Mouse (Mus musculus) heart, embryonic 12.5 days (tissue): ENCODE measurements around the gene Parp8. TPM values are rescaled to one million over a fixed set of nuclear protein-coding genes. Genes with fewer than 3 reads are reported as not detected.
A peak's percentile ranks its signal among the peaks of the same experiment; 100 is the strongest.

Experiments
- ATAC-seq: fragments of 200-750 bp; cut with Nextera tagmentation; 2 replicates; pipeline ENCODE4 v1.8.0; 2017; ENCODE audit warnings: moderate TSS enrichment, moderate library complexity; ENCODE audit not compliant: insufficient number of reproducible peaks, low FRiP score
- H3K27ac ChIP-seq: fragments of 300-500 bp; sonication (generic); 2 replicates; pipeline ENCODE4 v1.5.1; 2016; ENCODE audit warnings: mild to moderate bottlenecking, moderate library complexity; ENCODE audit not compliant: poor library complexity, severe bottlenecking
- H3K27me3 ChIP-seq: fragments of 300-500 bp; sonication (generic); replicated peaks from 2 replicates; pipeline ENCODE4 v1.6.1; 2016; ENCODE audit warnings: mild to moderate bottlenecking, moderate library complexity
- H3K36me3 ChIP-seq: fragments of 300-500 bp; sonication (generic); 2 replicates; pipeline ENCODE4 v1.6.1; 2016; ENCODE audit warnings: mild to moderate bottlenecking, moderate library complexity
- H3K4me1 ChIP-seq: fragments of 300-500 bp; sonication (generic); replicated peaks from 2 replicates; pipeline ENCODE4 v1.6.1; 2016; ENCODE audit warnings: mild to moderate bottlenecking
- H3K4me2 ChIP-seq: fragments of 300-500 bp; sonication (generic); 2 replicates; pipeline ENCODE4 v1.6.1; 2016; ENCODE audit warnings: mild to moderate bottlenecking, moderate library complexity
- H3K4me3 ChIP-seq: fragments of 300-500 bp; sonication (generic); 2 replicates; pipeline ENCODE4 v1.5.1; 2016; ENCODE audit warnings: mild to moderate bottlenecking
- H3K9ac ChIP-seq: fragments of 300-500 bp; sonication (generic); 2 replicates; pipeline ENCODE4 v1.6.1; 2016; ENCODE audit warnings: mild to moderate bottlenecking, moderate library complexity
- H3K9me3 ChIP-seq: fragments of 300-500 bp; sonication (generic); replicated peaks from 2 replicates; pipeline ENCODE4 v1.6.1; 2016; ENCODE audit warnings: mild to moderate bottlenecking, moderate library complexity
- WGBS: fragments of 180-500 bp; shearing (Covaris S2); methylation state at CpG from one replicate; pipeline ENCODE4 v1.1.7; 2016; 5-methylcytosine and 5-hydroxymethylcytosine counted together
- polyA plus RNA-seq: library from polyadenylated mRNA; unstranded; fragments of >200 nt; fragmentation: Nextera tagmentation; extraction: Ambion mirVana; gene quantifications from 2 replicates; pipeline ENCODE4 v1.2.1, GENCODE M21; 2016

The Parp8 gene
- polyA plus RNA-seq, 1 experiment from 2014 or later = 15.6 TPM

DNA sequence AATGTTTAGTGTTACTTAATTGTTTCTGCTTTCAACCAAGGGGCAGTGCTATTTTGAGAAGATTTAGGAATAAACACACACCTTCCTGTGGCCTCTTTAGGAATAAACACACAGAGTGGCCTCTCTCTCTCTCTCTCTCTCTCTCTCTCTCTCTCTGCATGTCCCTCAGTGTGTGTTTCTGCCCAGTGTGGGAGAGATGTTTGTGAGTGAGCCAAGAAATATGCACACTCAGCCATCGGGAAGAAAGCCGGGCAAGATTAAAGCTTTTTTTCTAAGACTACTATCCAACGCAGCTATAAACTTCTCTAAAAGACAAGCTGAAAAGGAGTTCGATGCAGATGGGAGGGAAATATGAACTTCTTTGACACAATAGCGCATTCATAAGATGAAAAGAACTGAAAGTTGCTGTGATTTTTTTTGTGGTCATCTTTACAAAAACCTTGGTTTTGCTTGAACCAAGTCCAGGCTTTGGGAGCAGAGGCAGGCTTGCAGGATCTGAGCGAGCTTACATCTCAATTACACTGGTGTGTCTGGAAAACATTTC, 107.9 kb downstream of the Parp8 start:
- no peaks in the 10 kb centered on the region for H3K4me1 ChIP-seq
- H3K27ac ChIP-seq = no peak overlapping the region
- no peak for ATAC-seq
- H3K36me3 ChIP-seq = peaks cover 5% of the 10 kb centered on the region; the same call in 1 of the 2 replicates
- no peak overlapping the region for H3K4me3 ChIP-seq
- H3K9me3 ChIP-seq = no peaks in the 10 kb centered on the region
- no peak overlapping the region for H3K4me2 ChIP-seq
- H3K9ac ChIP-seq = no peak overlapping the region
- WGBS = 67% methylated on average over 6 of the region's 6 CpGs
- H3K27me3 ChIP-seq = no peaks in the 10 kb centered on the region

DNA sequence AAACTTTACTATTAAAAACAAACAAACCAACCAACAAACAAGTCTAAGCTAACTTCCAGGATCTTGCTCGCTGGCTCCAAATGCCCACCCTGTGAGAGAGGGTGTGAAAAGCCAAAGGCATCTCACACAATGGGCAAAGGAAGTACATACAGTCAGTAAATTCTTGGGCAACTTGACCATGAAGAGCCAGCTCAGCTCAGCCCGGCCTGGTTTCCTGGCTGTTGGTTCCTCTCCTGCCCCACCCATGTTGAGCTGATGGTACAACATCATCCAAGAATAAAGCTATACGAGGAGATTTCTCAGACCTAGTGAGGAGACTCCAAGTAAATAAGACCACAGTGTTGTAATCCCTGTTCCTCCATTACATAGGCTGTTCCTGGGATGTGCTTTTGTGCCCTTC, 117.1 kb downstream of the Parp8 start:
- Histone ChIP-seq H3K27ac (no peak overlapping the region), H3K9ac (no peak overlapping the region), H3K27me3 (no peaks in the 10 kb centered on the region), H3K4me1 (no peaks in the 10 kb centered on the region), H3K36me3 (peaks cover 9% of the 10 kb centered on the region; the same call in 1 of the 2 replicates), H3K4me3 (no peak overlapping the region), H3K9me3 (no peaks in the 10 kb centered on the region), H3K4me2 (no peak overlapping the region)
- no peak for ATAC-seq
- WGBS = 76% methylated on average over 3 of the region's 3 CpGs

DNA sequence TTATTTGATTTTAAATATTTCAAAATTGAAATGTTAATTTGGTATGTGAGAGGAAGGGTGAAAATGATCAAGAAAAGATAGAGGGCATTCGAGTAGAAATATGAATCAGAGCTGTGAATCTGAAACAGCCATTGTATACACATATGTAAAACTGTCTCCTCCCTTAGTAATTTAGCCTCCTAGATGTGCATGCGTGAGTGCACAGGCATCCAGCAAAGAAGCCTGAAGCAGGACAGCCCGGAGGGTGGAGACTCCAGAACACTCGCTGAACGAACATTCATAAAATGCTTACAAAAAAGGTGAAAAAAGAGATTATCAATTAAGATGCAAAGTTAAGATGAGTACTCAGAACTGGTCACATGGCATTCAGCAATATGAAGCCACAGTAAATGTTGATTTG, 121.9 kb downstream of the Parp8 start:
- Histone ChIP-seq H3K9ac (no peak overlapping the region), H3K27ac (no peak overlapping the region), H3K4me3 (no peak overlapping the region), H3K4me2 (no peak overlapping the region), H3K4me1 (no peaks in the 10 kb centered on the region), H3K36me3 (peaks cover 9% of the 10 kb centered on the region; the same call in 1 of the 2 replicates), H3K27me3 (no peaks in the 10 kb centered on the region), H3K9me3 (no peaks in the 10 kb centered on the region)
- ATAC-seq = no peak
- WGBS = 87% methylated on average over 5 of the region's 5 CpGs

DNA sequence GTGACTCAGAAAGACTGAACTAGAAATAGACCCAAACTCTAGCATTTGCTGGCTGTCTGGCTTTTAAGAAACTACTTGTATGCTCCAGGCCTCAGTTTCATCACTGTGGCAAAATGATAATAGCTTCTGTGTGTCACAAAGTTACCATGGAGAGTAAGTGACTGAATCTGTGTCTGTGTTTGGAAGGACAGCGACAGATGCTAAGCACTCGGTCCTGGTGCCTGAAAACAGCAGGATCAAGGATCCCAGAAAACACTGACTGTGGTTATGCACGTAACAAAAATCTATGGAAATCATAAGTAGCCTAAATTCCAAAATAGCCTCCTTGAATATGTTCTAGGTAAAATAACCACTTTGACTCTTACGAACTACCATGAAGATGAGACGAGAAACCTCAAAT, 126.9 kb downstream of the Parp8 start:
- 73% methylated on average over 5 of the region's 5 CpGs for WGBS
- peaks cover 21% of the 10 kb centered on the region for H3K36me3 ChIP-seq
- no peak for ATAC-seq
- H3K4me3 ChIP-seq = no peak overlapping the region
- no peak overlapping the region for H3K27ac ChIP-seq
- H3K4me2 ChIP-seq = no peak overlapping the region
- no peaks in the 10 kb centered on the region for H3K9me3 ChIP-seq
- no peak overlapping the region for H3K9ac ChIP-seq
- no peaks in the 10 kb centered on the region for H3K27me3 ChIP-seq
- H3K4me1 ChIP-seq = no peaks in the 10 kb centered on the region

DNA sequence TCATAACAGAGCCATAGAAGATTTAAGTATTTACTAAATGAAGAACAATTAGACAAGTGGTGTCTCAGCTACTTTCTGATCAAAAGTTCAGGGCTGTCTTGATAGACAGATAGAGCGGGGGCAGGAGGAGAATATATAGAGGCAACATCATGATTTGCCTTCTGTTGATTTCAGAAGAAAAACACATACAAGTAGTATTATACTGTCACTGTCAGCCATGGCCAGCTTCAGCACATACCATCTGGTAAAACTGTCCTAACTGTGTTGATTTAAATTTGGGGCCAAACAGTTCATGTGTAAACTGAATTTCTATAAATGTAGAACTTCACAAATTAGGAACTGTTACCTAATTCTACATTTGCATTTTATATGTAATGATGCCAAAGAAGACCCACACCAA, 127.6 kb downstream of the Parp8 start:
- peaks cover 21% of the 10 kb centered on the region for H3K36me3 ChIP-seq
- no peak overlapping the region for H3K27ac ChIP-seq
- H3K4me2 ChIP-seq = no peak overlapping the region
- ATAC-seq = no peak
- H3K4me1 ChIP-seq = no peaks in the 10 kb centered on the region
- H3K4me3 ChIP-seq = no peak overlapping the region
- no peaks in the 10 kb centered on the region for H3K27me3 ChIP-seq
- H3K9ac ChIP-seq = no peak overlapping the region
- no peaks in the 10 kb centered on the region for H3K9me3 ChIP-seq
- 85% methylated on average over 1 of the region's 1 CpGs for WGBS

DNA sequence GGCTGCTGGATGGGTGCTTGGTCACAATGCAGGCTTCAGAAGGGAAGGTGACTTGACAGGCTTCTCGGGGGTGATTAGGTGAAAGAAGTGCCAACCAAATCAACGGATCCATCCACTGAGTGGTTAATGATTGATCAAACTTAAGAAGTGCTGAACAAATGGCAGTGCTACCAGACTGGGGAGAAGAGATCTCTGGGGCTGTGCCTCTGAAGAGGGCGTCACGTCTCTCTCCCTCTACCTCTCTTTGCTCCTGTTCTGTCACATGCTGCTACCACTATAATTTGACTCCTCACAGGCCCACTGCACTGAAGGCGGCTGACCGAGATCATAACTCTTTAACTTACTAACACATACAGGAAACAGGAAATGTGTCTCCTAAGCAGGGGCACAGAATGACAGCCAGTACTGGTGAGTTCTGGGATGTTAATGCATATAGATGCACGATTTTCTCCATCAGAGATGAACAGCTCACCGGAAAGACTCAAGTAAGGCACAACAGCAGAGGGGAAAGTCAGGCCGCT, 140.9 kb downstream of the Parp8 start:
- ATAC-seq = no peak
- Histone ChIP-seq H3K27ac (no peak overlapping the region), H3K9me3 (no peaks in the 10 kb centered on the region), H3K4me2 (no peak overlapping the region), H3K9ac (no peak overlapping the region), H3K4me1 (no peaks in the 10 kb centered on the region), H3K4me3 (no peak overlapping the region), H3K27me3 (no peaks in the 10 kb centered on the region), H3K36me3 (peaks cover 13% of the 10 kb centered on the region)
- 64% methylated on average over 9 of the region's 9 CpGs for WGBS

DNA sequence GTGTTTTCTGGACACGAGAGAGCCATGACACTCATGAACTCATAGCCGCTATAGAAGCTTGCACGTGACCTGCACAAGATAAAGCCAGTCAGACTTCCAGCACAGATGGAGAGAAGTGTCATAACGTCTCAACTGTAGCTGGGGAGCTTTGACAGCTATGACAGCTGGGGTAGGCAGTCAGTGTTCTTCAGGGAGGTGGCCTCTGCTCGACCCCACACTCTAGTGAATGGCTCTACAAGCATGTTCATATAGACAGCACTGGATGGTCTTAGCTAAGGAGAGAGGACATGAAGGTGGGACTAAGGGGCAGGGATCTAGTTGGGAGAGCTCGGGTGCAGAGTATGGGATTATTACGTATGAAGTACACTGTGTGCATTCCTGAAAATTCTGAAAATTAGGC, 143.1 kb downstream of the Parp8 start:
- Histone ChIP-seq H3K27me3 (no peaks in the 10 kb centered on the region), H3K4me3 (no peak overlapping the region), H3K4me2 (no peak overlapping the region), H3K9ac (no peak overlapping the region), H3K4me1 (no peaks in the 10 kb centered on the region), H3K9me3 (no peaks in the 10 kb centered on the region), H3K36me3 (peaks cover 15% of the 10 kb centered on the region), H3K27ac (no peak overlapping the region; the same call in 1 of the 2 replicates)
- peak; percentile 61; the same call in 1 of the 2 replicates for ATAC-seq
- WGBS = 60% methylated on average over 7 of the region's 7 CpGs

DNA sequence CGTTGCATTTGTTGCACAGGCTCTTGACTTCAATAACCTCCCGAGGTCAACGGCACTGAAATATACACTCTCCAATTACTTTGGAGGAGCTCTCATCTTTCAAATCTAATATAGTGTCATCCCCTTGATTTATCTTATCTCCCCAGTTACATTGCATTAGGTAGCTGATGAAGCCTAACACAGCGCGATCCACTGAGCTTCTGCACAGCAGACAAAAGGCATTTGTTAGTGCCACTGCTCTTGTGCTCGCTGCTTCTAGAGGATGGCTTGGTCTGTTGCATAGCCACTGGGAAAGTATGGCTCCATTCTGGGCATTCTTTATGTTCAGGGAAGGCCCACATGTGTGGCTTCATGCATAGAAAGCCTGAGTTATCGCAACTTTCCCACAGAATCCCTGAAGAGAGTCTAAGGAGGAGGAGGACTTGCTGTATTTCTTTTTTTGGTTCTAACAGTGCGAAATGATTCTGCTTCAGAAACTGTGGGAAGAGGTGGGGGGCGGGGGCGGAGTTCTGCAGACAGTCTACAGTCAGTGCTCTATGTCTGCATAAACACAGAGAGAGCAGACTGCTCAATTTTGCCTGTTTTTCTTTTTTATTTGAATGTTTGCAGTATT, 145.7 kb downstream of the Parp8 start:
- Histone ChIP-seq H3K4me1 (no peaks in the 10 kb centered on the region), H3K9me3 (no peaks in the 10 kb centered on the region), H3K4me3 (no peak overlapping the region), H3K27ac (no peak overlapping the region), H3K36me3 (peaks cover 15% of the 10 kb centered on the region), H3K4me2 (no peak overlapping the region), H3K27me3 (no peaks in the 10 kb centered on the region), H3K9ac (no peak overlapping the region)
- ATAC-seq = no peak
- 84% methylated on average over 10 of the region's 10 CpGs for WGBS

DNA sequence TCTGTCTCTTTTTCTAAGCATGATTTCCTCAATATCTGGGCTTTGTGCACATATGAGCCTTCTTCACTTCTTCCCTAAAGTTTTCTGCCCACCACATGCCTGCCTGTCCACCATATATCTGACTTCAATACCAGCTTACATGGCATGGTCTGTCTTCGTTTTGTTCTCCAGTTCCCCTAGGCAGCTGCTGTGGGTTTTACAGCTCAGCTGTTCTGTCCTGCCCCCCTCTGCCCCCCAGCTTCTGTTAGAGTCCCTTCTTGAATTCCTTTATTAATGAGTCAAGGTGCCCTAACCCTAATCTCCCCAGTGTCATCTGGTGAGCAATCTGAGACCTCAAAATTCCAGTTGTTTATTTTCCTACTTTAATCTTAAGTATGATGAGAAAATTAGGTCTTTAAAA, 155.1 kb downstream of the Parp8 start:
- Histone ChIP-seq H3K4me3 (no peak overlapping the region), H3K4me2 (no peak overlapping the region), H3K27me3 (no peaks in the 10 kb centered on the region), H3K9me3 (no peaks in the 10 kb centered on the region), H3K9ac (no peak overlapping the region), H3K36me3 (peaks cover 15% of the 10 kb centered on the region), H3K4me1 (no peaks in the 10 kb centered on the region), H3K27ac (no peak overlapping the region)
- no peak for ATAC-seq
- WGBS = 67% methylated on average over 1 of the region's 1 CpGs

DNA sequence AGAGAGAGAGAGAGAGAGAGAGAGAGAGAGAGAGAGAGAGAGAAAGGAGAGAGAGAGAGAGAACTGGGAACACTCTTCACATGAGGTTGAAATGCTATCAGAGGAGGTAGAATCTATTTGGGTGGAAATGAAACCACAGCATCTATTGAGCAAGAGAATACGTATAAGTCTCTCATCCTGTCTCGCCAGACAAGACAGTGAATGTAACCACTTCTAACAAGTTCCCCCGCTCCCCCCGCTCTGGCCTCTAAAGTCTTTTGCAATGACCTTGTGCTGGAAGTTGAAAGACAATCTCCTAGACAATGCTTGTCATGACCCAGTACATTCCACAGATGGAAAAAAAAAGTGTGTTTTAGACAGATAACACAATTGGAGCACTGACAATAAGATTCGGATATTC, 181.4 kb downstream of the Parp8 start:
- no peak for ATAC-seq
- Histone ChIP-seq H3K9ac (no peak overlapping the region), H3K4me1 (peaks cover 7% of the 10 kb centered on the region; the same call in 1 of the 2 replicates), H3K9me3 (no peaks in the 10 kb centered on the region), H3K36me3 (no peaks in the 10 kb centered on the region), H3K4me3 (no peak overlapping the region), H3K27ac (no peak overlapping the region), H3K27me3 (no peaks in the 10 kb centered on the region), H3K4me2 (no peak overlapping the region)
- 37% methylated on average over 5 of the region's 5 CpGs for WGBS

DNA sequence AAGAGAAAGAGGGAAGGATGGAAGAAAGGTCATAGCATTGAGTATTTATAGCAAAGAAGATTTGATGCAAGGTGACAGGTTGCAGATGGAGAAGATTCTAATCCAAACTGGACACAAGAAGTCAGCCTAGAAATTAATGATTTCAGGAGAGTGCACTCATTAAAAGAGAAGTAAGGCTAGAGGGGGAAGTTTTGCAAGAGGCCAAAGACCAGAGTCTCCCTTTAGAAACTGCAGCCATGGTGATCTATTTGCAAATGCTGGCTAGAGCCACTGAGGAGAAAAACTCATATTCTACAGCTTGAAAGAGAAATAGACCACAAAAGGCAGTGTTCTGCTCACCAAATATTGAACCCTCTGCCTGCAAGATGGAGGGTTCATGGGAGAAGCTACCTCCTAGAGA, 194.4 kb downstream of the Parp8 start:
- ATAC-seq = no peak
- no peak overlapping the region for H3K9ac ChIP-seq

DNA sequence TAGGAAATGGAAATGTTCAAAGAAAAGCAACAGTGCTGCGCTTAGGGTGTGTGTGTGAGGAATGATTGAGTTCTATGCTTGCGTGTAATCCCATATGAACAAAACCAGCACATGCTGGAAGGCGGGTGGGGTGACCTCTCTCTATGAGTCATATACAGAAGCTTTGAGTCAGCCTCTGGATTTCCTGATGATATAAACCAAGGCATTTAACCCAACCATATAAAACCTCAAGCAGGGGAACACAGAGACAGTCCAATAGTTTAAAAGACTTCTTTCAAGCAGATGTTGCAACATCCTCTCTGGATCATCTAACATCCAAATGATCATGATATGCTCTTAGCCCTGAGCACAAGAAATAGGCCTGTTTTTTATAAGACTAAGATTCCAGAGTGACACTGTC, 196.3 kb downstream of the Parp8 start:
- H3K9ac ChIP-seq = no peak overlapping the region
- no peaks in the 10 kb centered on the region for H3K9me3 ChIP-seq
- H3K27ac ChIP-seq = no peak overlapping the region
- no peaks in the 10 kb centered on the region for H3K36me3 ChIP-seq
- H3K4me3 ChIP-seq = no peak overlapping the region
- H3K4me1 ChIP-seq = no peaks in the 10 kb centered on the region
- ATAC-seq = no peak
- no peaks in the 10 kb centered on the region for H3K27me3 ChIP-seq
- WGBS = 82% methylated on average over 3 of the region's 3 CpGs
- H3K4me2 ChIP-seq = no peak overlapping the region

More for the DNA sequence above, 194.4 kb downstream of the Parp8 start:
- Histone ChIP-seq H3K9me3 (no peaks in the 10 kb centered on the region), H3K27ac (no peak overlapping the region), H3K4me3 (no peak overlapping the region), H3K4me1 (no peaks in the 10 kb centered on the region), H3K4me2 (no peak overlapping the region), H3K36me3 (no peaks in the 10 kb centered on the region), H3K27me3 (no peaks in the 10 kb centered on the region)
